Mouse (Mus musculus) heart, adult 8-10 months (tissue): ENCODE measurements around the gene Cox5b. TPM values are rescaled to one million over a fixed set of nuclear protein-coding genes. Genes with fewer than 3 reads are reported as not detected.

Experiments used
- microRNA-seq: library from miRNA; unstranded; fragments of <30 nt; microRNA quantifications from one replicate; pipeline ENCODE4 v1.2.0, GENCODE M21; 2022
- total RNA-seq, 4 experiments: library from RNA; stranded (reverse); gene quantifications; 2 replicates each; pipeline ENCODE4 v1.2.4; 2022

The Cox5b gene
- total RNA-seq, 4 experiments from 2014 or later = 1,794 to 2,512 (median 2,152) TPM

Small RNA genes lying within 50 kb of the gene (microRNA-seq; reads per million reads assigned to microRNA genes)
- not detected for gene Gm24133

Other genes with a start within 250 kb of the Cox5b start
- 10 to 100 TPM; 26.3 to 29.4 (median 27.8) TPM for gene Lman2l, start 246.2 kb upstream of the Cox5b start, total RNA-seq
- 1 to 10 TPM; 3.7 to 5.2 (median 4.7) TPM for gene Cnnm4, start 219.8 kb upstream of the Cox5b start, total RNA-seq
- 10 to 100 TPM in 3 of 4 experiments, 1 to 10 TPM in 1; 8.6 to 16.3 (median 11.7) TPM for gene Cnnm3, start 179.6 kb upstream of the Cox5b start, total RNA-seq
- gene Ankrd23, start 154.6 kb upstream of the Cox5b start, total RNA-seq = 100 to 1,000 TPM; 251 to 540 (median 405) TPM
- gene Gm42417, start 152.0 kb upstream of the Cox5b start, total RNA-seq = 100 to 1,000 TPM; 132 to 332 (median 244) TPM
- 1 to 10 TPM; 5.4 to 8.2 (median 7.1) TPM for gene Ankrd39, start 144.0 kb upstream of the Cox5b start, total RNA-seq
- 10 to 100 TPM; 10.8 to 13.4 (median 11.2) TPM for gene Sema4c, start 133.1 kb upstream of the Cox5b start, total RNA-seq
- gene Fam178b, start 8.3 kb upstream of the Cox5b start, total RNA-seq = under 1 TPM in 2 of 4 experiments, not detected in 2; 0.44 to 0.62 TPM
- not detected for gene 4933424G06Rik, start 18.7 kb downstream of the Cox5b start, total RNA-seq
- 10 to 100 TPM; 84.9 to 97.9 (median 92.4) TPM for gene Actr1b, start 23.0 kb downstream of the Cox5b start, total RNA-seq
- gene Zap70, start 70.3 kb downstream of the Cox5b start, total RNA-seq = under 1 TPM in 2 of 4 experiments, not detected in 2; 0.20 to 0.78 TPM